Mouse (Mus musculus) thymus, adult 18-20 months (tissue): ENCODE results near the gene Olfr1188.
"Not testable (repeated sequence)": the region's sequence is repeated elsewhere in the genome, so short reads cannot be mapped to it uniquely, and the experiment has no call there.

Experiments
- DNase-seq, 2 experiments: peaks; one replicate each; pipeline ENCODE4 v3.0.0; 2022; ENCODE audit warnings: mixed read lengths in 2 of 2

Gene Olfr1188

DNA sequence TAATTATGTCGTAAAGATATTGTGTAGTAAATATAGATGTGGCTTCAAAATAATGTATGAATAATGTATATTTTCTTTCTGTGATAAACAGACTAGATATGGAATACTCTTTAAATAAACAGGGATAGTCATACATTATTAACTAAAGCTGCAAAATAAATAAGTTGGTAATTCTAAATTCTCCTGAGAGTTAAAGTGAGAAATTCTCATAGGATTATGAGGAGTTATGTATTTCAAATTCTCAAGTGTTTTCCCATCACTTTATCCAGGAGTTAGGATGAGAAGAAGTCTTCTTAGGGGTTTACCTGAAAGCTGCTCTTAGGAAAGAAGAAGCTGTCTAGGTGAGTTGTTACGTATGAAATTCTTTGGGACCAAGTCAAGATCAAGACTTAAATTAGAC, at the start of gene Olfr1188:
TSS of gene Olfr1188 (plus strand) at position 301 of the 400 bp plus-strand sequence.
- no peak for DNase-seq

DNA sequence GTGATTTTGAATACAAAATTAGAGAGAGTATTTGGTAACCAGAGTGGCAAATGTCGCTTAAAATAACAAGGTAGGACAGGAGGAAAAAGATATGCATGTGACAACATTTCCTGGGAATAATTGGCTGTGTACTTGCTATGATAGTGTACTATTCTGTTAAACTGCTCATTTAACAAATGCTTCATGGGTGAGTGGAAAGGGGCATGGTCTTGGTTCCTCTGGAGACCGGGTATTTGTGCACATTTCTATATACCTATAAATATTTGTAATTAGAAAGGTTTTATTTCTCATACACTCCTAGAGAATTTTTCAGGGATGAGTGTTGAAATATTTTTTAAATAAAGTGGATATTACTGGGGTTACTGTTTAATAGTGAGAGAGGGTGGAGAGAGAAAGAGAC, 38.5 kb upstream of the Olfr1188 start, which contains the start of gene Olfr1186:
TSS of gene Olfr1186 (plus strand) at position 301 of the 400 bp plus-strand sequence.
- DNase-seq, result no peak

DNA sequence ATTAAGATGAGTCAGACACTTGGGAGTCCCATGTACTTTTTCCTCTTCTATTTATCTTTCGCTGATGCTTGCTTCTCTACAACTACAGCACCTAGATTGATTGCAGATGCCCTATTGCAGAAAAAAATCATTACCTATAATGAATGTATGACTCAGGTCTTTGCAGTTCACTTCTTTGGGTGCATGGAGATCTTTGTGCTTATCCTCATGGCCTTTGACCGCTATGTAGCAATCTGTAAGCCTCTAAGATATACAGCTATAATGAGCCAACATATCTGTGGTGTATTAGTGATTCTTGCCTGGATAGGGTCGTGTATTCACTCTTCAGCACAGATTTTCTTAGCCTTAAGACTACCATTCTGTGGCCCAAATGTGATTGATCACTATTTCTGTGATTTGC, 31.0 kb upstream of the Olfr1188 start:
- DNase-seq, result no peak

DNA sequence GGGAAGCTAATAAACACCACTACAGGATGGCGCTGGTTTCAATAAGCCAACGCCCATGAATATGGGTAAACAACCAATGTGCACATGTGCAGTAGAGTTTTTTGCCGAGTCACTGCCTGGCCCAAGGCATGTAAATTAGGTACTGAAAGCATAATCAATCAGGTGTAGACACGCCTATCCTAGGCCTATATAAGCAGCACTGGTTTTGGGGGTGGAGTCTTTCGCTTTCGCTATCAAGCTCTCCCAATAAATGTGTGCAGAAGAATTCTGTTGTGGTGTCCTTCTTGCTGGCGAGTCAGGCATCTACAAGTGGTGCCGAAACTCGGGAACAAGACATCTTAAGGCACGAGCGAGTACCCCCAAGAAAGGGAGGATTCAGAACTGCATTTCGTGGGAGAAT, 16.0 kb downstream of the Olfr1188 start:
- not testable (repeated sequence) for DNase-seq

DNA sequence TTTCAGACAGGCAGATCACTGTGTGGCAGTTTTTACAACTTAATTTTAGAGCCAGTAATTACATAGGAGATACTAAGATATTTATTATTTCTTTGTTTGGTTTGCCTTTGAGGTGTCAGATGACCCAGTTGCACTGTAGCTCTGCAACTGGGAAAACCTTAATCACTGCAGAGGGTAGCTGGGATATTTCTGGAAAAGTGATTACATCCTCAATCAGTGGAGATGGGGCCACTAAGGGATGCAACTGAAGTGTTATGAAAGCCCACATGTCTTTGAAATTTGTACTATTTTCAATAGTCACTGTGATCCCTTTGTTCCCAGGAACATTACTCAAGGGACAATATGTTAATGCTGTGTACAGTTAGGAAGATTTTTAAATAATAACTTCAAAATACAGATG, 29.4 kb downstream of the Olfr1188 start, which contains the start of gene Olfr1189:
TSS of gene Olfr1189 (plus strand) at position 301 of the 400 bp plus-strand sequence.
- no peak for DNase-seq
